Mouse (Mus musculus) lung, adult 18-20 months (tissue): ENCODE results near the gene Rap1b.
A peak's percentile ranks its signal among the peaks of the same experiment; 100 is the strongest.

ENCODE experiments used
- DNase-seq, 2 experiments: peaks; one replicate each; pipeline ENCODE4 v3.0.0; 2022; ENCODE audit warnings: mixed read lengths in 2 of 2

Rap1b gene

DNA sequence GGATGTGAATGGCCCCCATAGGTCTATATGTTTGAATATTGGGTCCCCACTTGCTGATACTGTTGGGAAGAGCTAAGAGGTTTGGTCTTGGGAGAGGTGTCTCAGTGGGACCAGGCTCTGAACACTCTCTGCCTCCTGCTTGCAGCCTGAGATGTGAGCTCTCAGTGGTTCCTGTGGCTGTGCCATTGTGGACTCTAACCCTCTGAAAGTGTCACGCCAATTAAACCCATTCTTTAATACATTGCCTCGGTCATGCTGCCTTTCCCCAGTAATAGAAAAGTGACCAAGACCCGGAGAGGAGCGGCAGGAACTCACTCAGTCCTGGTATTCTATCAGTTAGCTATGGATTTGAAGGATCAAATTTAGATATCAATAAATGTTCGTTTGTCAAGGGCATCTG lies 12.4 kb upstream of the Rap1b start:
- DNase-seq, result no peak

DNA sequence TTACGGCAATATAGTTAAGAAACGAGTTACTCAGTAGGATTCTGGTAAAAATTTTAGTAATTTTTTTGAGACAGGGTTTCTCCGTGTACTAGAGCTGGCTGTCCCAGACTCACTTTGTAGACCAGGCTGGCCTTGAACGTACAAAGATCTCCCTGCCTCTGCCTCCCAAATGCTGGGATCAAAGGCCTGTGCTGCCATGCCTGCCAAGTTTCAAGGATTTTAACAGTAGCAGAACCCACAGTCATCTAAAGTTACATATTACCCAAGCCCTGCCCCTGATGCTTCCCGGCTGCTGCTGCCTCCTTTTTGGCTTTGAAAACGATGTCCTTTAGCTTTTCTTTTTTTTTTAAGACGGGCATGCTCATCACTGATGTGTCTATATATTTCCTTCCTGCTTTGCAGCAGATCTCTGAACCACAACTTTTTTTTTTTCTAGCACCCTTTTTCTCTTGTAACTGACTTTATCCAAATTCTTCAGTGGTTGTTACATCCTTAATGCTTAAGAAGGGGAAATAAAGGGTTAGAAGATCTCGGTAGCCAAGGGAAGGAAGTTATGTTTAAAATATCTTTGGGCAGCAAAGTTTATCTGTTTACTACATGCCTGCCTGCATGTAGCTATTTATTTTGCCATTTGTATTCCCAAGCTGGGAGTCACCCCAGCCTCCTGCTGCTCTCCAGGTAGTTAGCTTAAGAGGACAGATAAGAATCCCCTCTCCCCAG lies 10.3 kb upstream of the Rap1b start:
- no peak for DNase-seq

GRCm38 (mm10) chr10:117852648-117853192 lies 6.9 kb upstream of the Rap1b start:
- DNase-seq, result no peak

- no peak for DNase-seq
These were observed 3.1 kb upstream of the Rap1b start for GRCm38 (mm10) chr10:117848981-117849380.

DNA sequence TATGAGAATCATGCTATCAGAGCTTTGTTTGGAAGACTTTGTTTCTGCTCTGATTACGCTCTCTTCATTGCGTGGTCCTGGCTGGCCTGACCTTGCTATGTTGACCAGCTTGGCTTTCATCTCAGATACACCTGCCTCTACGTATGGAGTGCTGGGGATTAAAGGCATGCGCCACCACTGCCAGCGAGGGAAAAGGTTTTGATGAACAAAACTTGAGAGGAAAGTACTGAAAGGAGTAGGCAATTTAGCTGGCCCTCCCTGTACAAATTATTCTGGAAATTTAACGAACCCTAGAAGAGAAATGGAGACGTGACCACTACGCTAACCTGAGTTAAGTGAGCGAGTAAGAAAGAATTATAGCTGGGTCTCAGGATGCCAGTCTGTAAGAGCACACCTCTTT lies 961 bp upstream of the Rap1b start:
- no peak for DNase-seq

GRCm38 (mm10) chr10:117846260-117846632 lies 411 bp upstream of the Rap1b start:
- no peak for DNase-seq

DNA sequence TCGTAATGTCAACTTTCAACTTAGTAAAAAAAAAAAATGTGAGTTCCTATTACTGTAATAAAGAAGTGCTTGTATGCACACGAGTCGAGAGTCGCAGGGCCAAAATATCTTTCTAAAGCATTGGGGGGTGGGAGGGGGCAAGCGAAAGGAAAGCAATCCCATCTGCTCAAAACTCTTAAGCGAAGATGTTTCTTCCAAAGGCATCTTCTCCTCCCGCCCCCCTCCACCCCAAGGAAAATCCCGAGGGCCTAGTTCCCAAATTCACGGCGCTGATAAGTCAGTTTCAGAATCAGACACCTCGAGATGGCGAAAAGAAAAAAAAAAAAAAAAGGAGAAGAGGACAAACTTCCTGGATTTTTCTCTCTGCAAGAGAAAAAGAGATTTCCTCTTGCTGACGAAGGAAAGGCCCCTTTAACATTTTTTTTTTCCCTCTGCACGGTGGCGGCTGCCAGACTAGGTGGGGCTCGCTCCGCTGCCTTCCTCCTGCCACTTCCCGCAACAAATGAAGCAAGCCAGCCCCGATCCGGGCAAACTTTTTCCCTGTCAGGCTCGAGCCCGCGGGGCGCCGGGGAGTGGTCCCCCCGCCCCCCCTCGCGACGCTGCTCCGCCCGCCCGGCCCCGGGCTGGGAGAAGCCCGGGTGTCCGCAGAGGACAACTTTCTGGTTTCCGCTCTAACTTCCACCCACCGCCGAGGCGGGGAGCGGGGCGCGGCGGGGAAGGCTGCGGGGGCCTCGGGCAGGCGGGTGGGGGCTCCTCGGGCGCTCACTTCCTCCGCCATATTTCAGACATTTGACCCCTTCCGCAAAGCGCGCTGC lies 846 bp downstream of the Rap1b start:
- peak; percentile 84 to 86 for DNase-seq

DNA sequence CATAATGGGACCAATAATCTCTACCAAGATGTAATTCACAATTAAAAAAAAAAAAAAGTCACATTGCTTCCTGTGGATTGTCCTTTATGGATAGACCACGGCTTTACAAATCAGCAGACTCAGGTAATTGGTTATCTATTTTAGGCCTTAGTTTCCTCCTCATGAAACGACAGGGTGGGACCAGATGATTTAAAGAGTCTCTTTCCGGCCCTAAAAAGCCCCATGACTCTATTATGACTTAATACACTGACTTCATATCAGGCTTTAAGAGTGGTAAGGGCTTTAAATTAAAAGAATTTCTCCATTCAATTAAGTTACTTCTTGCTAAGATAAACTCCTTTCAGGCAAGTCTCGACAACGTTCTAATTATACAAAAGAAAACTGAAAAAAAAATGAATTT lies 1.6 kb downstream of the Rap1b start:
- DNase-seq, result no peak

- no peak for DNase-seq
These were observed 2.1 kb downstream of the Rap1b start for GRCm38 (mm10) chr10:117843690-117844089.

DNA sequence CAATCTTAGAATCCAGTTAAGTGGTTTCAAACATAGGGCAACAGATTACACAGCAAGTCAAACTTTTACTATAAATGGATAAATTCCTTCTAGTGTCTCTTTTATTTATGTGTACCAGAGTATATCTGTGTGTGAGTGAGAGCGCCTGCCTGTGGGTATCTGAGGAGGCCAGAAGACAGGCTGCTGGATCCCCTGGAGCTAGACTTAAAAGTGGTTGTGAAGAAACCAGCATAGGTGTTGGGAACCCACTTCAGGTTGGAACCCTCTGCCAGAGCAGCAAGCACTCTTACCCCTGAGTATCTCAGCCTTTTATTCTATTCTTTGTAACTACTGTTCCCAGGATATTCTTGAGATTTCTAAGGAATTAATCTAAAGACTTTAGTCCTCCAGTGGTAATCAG lies 4.1 kb downstream of the Rap1b start:
- no peak for DNase-seq

DNA sequence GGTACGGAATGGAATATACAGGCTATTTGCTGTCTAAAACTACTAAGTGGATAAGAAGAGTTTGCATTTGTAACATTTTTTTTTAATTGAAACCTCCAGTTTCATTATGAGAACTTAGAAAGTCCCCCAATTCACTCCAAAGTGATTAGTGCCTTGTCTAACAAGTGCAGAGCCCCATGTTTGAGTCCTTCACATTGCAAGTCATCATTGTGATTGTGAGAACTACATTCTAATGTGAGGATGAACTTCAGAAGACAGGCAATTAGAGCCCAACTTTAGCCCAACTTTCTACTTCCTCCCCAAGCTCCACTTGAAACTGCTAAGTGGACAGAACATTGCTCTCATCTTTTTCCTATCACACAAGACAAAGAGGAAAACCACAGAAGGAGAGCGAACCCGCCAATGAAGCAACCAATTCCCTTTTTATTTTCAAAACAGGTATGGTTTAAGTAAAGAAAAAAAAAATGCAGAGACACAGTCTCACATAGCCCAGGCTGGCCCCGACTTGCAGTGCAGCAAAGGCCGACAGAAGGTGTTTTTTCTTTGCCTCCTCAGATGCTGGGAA lies 5.3 kb downstream of the Rap1b start:
- DNase-seq, result no peak

GRCm38 (mm10) chr10:117839737-117840136 lies 6.1 kb downstream of the Rap1b start:
- no peak for DNase-seq

DNA sequence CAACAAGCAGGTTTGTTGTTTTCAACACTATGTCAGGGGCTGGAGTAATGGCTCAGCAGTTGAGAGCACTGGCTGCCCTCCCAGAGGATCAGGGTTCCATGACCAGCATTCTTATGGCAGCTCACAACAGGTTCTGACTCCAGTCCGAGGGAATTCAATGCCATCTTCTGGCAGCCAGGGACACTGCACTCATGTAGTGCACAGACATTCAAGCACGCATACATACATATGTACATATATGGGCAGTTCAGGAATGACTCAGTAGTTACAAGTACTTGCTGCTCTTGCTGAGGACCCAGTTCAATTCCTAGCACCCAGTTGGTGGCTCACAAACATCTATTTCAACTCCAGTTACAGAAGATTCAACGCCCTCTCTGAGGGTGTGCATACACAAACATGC lies 6.9 kb downstream of the Rap1b start:
- DNase-seq, result no peak

- no peak for DNase-seq
These were observed 9.5 kb downstream of the Rap1b start for GRCm38 (mm10) chr10:117836354-117836753.

DNA sequence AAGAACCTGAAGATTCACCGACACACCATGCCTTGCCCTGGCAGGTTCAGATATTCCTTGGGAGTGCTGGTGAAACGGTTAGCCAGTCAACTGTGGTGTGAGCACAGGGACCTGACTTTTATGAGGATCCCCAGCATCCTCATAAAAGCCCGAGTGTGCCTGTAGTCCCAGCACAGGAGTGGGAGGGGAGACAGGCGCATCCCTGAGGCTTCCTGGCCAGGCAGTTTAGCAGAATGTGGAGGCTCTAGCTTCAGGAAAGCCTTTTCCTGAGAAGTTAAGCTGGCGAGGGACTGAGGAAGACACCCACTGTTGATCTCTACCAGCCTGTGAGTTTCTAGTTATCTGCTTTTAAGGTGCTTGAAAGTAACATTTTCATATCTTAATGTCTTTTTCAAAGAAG lies 10.4 kb downstream of the Rap1b start:
- DNase-seq, result no peak

DNA sequence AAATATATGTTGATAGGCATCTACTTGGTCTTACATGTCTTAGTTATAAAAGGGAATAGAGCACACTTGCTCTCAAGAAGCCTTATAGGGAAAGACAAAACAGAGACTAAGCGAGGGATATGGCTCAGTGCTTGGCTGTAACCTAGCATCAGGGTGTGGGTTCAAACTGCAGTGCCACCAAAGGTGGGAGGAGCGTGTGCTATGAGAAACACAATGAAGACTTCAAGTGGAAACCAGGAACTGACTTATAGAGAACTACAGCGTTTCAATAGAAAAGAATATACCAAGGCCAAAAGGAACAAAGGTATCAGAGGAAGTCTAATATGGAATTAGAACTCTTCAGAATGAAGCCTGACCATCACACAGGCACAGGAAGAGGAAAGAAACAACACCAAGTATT lies 15.0 kb downstream of the Rap1b start:
- DNase-seq, result no peak

DNA sequence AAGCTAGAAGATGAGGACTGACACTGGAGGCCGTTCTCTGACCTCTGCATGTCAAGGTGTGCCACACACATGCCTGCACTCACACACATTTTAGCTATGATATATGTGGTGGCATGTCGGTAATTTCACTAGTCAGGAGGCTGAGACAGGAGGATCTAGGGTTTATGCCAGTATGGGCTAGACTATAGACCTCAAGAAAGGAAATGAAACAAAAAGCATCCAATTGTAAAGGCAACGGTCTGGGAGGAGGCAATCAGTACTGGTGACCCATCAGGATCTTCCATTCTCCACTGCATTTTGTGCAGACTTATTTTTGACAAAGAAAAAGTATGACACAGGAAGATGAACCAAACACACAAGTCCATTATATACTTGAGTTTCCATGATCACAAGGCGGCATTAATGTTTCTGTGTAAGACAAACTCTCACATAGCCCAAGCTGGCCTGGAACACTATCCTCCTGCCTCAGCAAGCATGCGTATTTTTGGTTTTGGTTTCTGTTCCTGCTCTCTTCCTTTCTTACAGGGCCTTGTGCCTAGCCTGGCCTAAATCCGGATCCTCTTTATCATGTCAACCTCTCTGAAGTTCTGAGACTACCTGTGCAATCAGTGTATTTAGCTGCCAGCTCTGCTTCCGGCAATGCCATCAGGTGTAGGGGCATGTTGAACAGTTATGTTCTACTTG lies 16.2 kb downstream of the Rap1b start:
- no peak for DNase-seq

- DNase-seq, result no peak
These were observed 16.8 kb downstream of the Rap1b start for GRCm38 (mm10) chr10:117829022-117829421.

- DNase-seq, result no peak
These were observed 17.3 kb downstream of the Rap1b start for GRCm38 (mm10) chr10:117828536-117828935.

DNA sequence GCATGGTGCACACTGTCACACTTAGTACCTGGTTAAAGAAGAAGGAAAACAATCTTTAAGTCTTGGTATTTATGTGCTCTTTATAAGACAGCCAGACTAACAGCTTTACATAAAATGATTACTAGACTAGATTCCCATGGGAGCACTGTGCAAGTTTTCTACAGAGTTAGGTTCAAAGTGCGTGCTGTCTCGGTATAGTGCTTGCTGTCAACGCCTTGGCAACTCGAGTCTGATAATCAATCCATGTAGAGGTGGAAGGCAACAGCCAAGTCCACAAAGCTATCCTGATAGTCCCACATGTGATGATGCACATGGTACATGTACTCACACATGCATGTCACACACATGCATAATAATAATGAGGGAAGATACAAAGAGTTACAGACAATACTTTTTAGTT lies 21.2 kb downstream of the Rap1b start:
- DNase-seq, result no peak

- DNase-seq, result peak; percentile 56 to 67
These were observed 21.7 kb downstream of the Rap1b start for GRCm38 (mm10) chr10:117824139-117824538.

DNA sequence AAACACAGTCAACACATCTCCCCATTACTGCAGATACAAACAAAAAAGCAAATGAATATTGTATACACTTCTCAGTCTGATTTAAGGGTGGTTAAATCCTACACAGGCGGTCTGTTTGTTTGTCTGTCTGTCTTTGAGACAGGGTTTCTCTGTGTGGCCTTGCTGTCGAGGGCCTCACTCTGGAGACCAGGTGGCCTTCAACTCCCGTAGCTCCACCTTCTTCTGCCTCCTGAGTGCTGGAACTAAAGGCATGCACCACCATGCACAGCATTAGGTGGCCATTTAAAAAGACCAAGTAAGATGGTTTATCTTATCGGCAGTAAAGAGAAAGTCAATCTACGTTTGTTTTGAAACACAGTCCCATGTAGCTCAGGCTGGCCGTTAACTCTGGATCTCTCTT lies 22.5 kb downstream of the Rap1b start:
- DNase-seq, result no peak

- no peak for DNase-seq
These were observed 27.2 kb downstream of the Rap1b start for GRCm38 (mm10) chr10:117818600-117818999.
